Mouse (Mus musculus) heart, adult 2 months (tissue): ENCODE measurements at regions not wholly inside any gene's neighbourhood (a gene's known extent, or its start where the extent isn't known, plus 50 kb on each side); places are given as distances from the start of the nearest gene placed in this dataset.

Experiments
- CTCF ChIP-seq: fragments of 200-600 bp; IDR thresholded peaks from 2 replicates; pipeline ENCODE4 v1.8.1; 2022; ENCODE audit warnings: antibody characterized with exemption, mild to moderate bottlenecking, moderate library complexity
- EP300 ChIP-seq: fragments of 200-500 bp; IDR thresholded peaks from 2 replicates; pipeline ENCODE4 v1.6.1; 2011; ENCODE audit warnings: low read depth, low read length, control low read depth; ENCODE audit not compliant: insufficient read depth
- POLR2A ChIP-seq: fragments of 200-500 bp; IDR thresholded peaks from 2 replicates; pipeline ENCODE4 v1.6.1; 2011; ENCODE audit warnings: mild to moderate bottlenecking, low read depth, low read length, control low read depth; ENCODE audit not compliant: insufficient read depth

GRCm38 (mm10) chr6:126242299-126242698 lies 75.6 kb upstream of the Ntf3 start:
- TF ChIP-seq CTCF: no peak
- no peak for TF ChIP-seq POLR2A
- 0 out of 2 replicates have a peak, but pooled peaks have one; percentile 22 for TF ChIP-seq EP300
